Mouse (Mus musculus): ENCODE data around the gene Notch1. TPM values are rescaled to one million over a fixed set of nuclear protein-coding genes. Genes with fewer than 3 reads are reported as not detected.

Notch1 gene
- polyA plus RNA-seq, 1 experiment from 2014 or later = 13.7 TPM

DNA sequence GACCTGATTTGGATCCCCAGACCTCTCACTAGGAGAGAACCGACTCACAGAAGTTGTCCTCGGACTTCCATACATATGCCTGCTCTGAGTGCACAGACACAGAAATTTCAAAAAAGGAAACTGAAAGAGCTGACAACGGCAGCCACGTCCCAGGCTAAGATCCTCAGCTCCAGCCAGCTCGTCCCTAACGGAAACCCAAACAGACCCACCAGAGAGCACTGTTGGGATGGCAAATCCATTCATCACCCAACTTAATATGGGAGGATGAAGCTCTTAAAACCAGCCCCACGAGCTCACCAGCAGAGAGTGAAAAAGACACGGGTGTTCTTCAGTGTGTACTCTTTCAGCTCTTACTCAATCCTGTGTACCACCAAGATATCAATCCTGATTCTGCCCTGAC lies 17.8 kb downstream of the Notch1 start:
- ATAC-seq (ENCODE audit: insufficient number of reproducible peaks, insufficient read depth, low FRiP score, low TSS enrichment, low read depth) = no peak
- WGBS = 84% methylated on average over 8 of the region's 8 CpGs
- H3K9me3 ChIP-seq = no peaks in the 10 kb centered on the region
- H3K27ac ChIP-seq = no peak overlapping the region
- no peak overlapping the region for H3K9ac ChIP-seq (replicated peaks)
- H3K27me3 ChIP-seq = no peaks in the 10 kb centered on the region; the same call in 1 of the 2 replicates
- H3K4me3 ChIP-seq (replicated peaks) = no peak overlapping the region
- peaks cover 75% of the 10 kb centered on the region for H3K4me1 ChIP-seq (replicated peaks)
- peaks cover 4% of the 10 kb centered on the region; the same call in 1 of the 2 replicates for H3K36me3 ChIP-seq
- no peak overlapping the region for H3K4me2 ChIP-seq

DNA sequence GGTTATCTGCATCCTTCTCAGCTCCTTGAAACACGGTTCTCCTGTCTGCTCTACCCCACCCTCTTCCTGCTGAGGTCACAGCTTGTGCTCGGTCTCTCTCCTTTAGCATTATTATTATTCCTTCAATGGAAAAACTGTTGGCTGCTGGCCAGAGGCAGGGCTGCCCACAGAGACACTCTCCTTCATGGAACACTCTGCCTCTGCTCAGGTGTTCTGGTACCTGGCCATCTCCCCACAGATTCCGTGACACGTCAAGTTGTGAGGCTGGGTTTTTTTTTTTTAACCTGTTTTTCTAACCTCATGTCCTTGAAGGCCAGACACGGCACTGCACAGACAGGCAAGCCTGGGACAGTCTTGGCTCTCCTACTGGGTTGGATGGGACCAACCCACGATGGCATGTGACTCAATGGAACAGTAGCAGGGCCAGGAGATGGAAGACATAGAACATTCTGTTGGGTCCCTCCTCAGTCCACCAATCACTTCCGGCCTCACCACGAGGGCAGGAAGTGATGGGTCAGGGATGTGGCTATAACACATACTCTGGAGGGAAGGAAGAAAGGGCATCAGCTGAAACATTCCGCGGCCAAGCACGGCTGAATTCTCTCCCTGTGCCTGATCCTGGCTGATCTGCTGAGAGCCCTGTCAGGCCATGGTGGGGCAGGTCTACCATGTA lies 18.5 kb downstream of the Notch1 start:
- Histone ChIP-seq H3K4me2 (no peak overlapping the region), H3K4me1 (replicated peaks) (peaks cover 82% of the 10 kb centered on the region)

DNA sequence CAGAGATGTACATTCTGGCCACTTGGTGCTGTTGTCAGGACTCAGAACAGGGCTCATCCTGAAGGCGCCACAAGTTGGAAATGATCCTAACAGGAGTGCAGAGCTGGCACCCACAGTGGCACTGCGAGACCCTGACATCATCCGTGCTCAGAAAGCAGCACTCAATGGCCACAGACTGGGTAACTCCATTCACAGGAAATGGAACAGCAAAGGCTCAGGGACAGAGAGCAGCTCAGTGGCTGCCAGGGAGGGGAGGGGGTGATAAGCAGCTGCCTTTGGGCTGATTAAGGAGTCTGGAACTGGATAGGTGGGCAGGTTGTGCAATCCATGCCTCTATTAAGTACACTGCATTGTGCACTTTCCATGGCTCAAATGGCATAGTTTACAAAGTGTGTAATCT lies 20.0 kb downstream of the Notch1 start:
- ATAC-seq (ENCODE audit: insufficient number of reproducible peaks, insufficient read depth, low FRiP score, low TSS enrichment, low read depth) = no peak
- no peaks in the 10 kb centered on the region for H3K9me3 ChIP-seq
- no peak overlapping the region for H3K4me3 ChIP-seq (replicated peaks)
- H3K27ac ChIP-seq = no peak overlapping the region
- no peak overlapping the region for H3K9ac ChIP-seq (replicated peaks)
- H3K4me2 ChIP-seq = no peak overlapping the region
- H3K27me3 ChIP-seq = no peaks in the 10 kb centered on the region
- H3K36me3 ChIP-seq = peaks cover 4% of the 10 kb centered on the region; the same call in 1 of the 2 replicates
- peaks cover 89% of the 10 kb centered on the region for H3K4me1 ChIP-seq (replicated peaks)
- 77% methylated on average over 3 of the region's 3 CpGs for WGBS

More for the DNA sequence above, 18.5 kb downstream of the Notch1 start:
- Histone ChIP-seq H3K9me3 (no peaks in the 10 kb centered on the region), H3K36me3 (peaks cover 4% of the 10 kb centered on the region; the same call in 1 of the 2 replicates), H3K9ac (replicated peaks) (no peak overlapping the region), H3K27ac (no peak overlapping the region), H3K4me3 (replicated peaks) (no peak overlapping the region), H3K27me3 (no peaks in the 10 kb centered on the region; the same call in 1 of the 2 replicates)
- WGBS = 74% methylated on average over 11 of the region's 11 CpGs
- ATAC-seq (ENCODE audit: insufficient number of reproducible peaks, insufficient read depth, low FRiP score, low TSS enrichment, low read depth) = no peak

DNA sequence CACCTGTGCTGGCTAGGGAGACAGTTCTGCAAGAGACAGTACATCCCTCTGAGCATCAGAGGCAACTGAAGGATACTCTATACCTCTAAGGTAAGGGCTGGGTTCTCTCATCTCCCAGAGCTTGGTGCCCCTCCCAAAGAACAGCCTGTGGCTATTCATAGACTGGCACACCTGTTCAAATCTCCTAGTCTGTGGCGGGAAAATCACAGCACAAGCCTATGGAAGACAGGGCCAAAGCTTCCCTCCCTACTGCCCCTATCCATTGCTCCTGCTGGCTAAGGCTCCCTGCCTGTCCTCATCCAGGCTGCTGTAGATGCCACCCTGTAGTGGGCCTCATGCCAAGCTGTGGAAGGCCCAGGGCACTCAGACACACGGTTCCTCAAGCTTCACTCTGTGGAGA lies 20.8 kb downstream of the Notch1 start:
- no peak overlapping the region for H3K4me2 ChIP-seq
- WGBS = 85% methylated on average over 2 of the region's 2 CpGs
- H3K9ac ChIP-seq (replicated peaks) = no peak overlapping the region
- ATAC-seq (ENCODE audit: insufficient number of reproducible peaks, insufficient read depth, low FRiP score, low TSS enrichment, low read depth) = no peak
- no peaks in the 10 kb centered on the region for H3K9me3 ChIP-seq
- H3K27me3 ChIP-seq = no peaks in the 10 kb centered on the region
- H3K4me3 ChIP-seq (replicated peaks) = no peak overlapping the region
- H3K4me1 ChIP-seq (replicated peaks) = peaks cover 89% of the 10 kb centered on the region
- peak overlapping the region; percentile 92 for H3K27ac ChIP-seq
- peaks cover 4% of the 10 kb centered on the region; the same call in 1 of the 2 replicates for H3K36me3 ChIP-seq

DNA sequence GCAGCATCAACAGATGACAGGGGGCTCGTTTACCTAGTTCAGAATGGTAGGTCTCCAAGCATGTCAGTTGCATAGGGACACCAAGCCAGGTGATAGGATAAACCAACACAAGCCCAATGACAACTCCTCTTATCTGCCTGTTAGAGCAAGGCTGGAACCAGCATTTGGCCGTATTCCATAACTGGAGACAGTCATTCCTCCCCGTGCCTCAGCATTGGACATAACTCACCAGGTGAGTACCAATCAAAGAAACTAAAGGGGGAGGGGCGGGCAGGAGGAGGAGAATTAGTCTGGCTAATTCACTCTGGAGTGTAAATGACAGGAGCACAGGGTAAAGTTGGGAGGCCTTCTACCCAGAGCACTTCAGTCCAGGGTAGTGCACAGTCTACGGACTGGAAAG lies 21.5 kb downstream of the Notch1 start:
- Histone ChIP-seq H3K9me3 (no peaks in the 10 kb centered on the region), H3K4me1 (replicated peaks) (peaks cover 89% of the 10 kb centered on the region), H3K27ac (peak overlapping the region; percentile 92), H3K4me3 (replicated peaks) (no peak overlapping the region), H3K36me3 (peaks cover 4% of the 10 kb centered on the region; the same call in 1 of the 2 replicates), H3K9ac (replicated peaks) (no peak overlapping the region), H3K27me3 (no peaks in the 10 kb centered on the region), H3K4me2 (peak overlapping the region; percentile 37; the same call in 1 of the 2 replicates)
- no peak for ATAC-seq (ENCODE audit: insufficient number of reproducible peaks, insufficient read depth, low FRiP score, low TSS enrichment, low read depth)
- 51% methylated on average over 5 of the region's 5 CpGs for WGBS

DNA sequence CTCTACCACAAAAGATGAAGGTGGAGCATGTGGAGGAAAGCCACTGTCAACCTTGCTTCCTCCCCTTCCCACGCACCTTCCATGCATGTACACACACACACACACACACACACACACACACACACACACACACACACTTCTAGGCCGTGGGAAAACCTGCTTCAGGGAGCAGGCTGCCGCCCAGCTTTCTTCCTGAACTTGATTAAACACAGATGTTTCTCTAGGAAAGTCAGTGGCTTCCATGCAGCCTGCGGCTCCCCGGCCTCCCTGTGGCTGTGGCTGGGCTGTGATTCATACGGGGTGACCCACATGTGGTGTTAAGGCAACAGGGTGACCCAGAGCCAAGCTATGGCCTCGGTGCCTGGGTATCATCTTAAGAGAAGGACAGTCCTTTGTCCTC lies 22.1 kb downstream of the Notch1 start:
- Histone ChIP-seq H3K9me3 (no peaks in the 10 kb centered on the region), H3K4me1 (replicated peaks) (peaks cover 91% of the 10 kb centered on the region), H3K27ac (peak overlapping the region; percentile 92), H3K9ac (replicated peaks) (no peak overlapping the region), H3K4me2 (peak overlapping the region; percentile 37), H3K36me3 (peaks cover 4% of the 10 kb centered on the region; the same call in 1 of the 2 replicates), H3K4me3 (replicated peaks) (no peak overlapping the region), H3K27me3 (no peaks in the 10 kb centered on the region)
- ATAC-seq (ENCODE audit: insufficient number of reproducible peaks, insufficient read depth, low FRiP score, low TSS enrichment, low read depth) = peak; percentile 63
- WGBS = 9% methylated on average over 7 of the region's 7 CpGs

DNA sequence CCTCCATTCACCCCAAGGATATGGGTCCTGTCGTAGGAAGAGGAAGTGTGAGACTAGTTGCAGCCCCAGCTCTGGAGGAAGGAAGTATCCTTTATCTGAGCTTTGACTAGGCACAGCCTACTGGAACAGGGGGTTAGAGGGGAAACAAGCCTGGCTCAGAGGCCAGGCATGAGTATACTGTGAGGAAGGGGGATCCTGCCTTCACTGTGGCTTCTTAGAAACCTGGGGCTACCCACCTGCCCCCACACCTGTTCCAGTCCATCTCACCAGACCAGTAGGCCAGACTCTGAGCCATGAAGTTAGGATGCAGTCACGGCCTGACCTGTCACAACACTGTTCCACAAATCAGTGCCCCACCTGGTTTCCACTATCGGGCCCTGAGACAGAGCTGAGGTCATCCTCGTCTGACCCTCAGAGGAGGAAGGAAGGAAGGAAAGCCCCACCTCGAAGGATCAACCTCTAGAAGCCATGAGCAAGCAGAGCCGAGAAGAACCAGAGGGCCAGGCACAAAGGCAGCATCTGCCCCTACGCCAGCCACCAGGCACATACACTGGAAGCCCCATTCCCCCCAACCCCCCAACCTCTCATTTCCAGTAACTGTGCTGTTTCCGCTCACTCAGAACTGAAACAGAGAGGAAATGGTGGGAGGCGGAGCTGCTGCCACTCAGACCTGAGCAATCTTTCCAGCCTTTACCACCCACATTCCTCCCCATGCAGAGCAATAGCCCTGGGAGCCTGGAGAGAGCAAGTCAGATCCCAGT lies 23.3 kb downstream of the Notch1 start:
- Histone ChIP-seq H3K36me3 (0 out of 2 replicates have a peak, but pooled peaks cover 4% of the 10 kb centered on the region), H3K4me3 (replicated peaks) (no peak overlapping the region), H3K9ac (replicated peaks) (no peak overlapping the region; the same call in 1 of the 2 replicates), H3K4me2 (peak overlapping the region; percentile 37), H3K27me3 (no peaks in the 10 kb centered on the region), H3K27ac (peak overlapping the region; percentile 92), H3K9me3 (no peaks in the 10 kb centered on the region), H3K4me1 (replicated peaks) (peaks cover 100% of the 10 kb centered on the region)
- no peak for ATAC-seq (ENCODE audit: insufficient number of reproducible peaks, insufficient read depth, low FRiP score, low TSS enrichment, low read depth)
- WGBS = 17% methylated on average over 9 of the region's 9 CpGs

DNA sequence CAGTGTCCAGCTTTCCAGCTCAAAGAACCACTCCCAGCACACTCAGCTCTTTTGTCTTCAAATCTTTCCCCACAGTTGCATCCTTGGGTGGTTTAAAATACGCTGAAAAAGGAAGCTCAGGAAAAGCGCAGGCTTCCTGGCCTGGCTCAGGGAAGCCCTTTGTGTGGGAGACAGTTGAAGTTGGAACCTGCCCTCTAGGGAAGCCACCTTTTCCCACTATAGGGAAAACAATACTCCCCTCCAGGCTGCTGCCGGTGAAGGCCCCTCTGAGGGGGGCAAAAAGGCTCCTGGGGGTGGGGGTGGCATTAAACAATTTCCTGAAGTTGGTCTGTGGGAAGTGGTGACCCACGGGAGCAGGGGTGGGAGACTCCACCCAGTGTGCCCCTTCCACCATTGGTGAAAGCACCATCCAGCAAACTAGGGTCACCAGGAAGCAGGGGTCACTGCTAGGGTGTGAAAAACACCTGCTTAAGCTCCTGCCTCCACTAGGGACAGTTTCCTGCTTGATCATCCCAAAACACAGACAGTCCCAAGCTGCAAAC lies 25.6 kb downstream of the Notch1 start:
- Histone ChIP-seq H3K9ac (replicated peaks) (0 out of 2 replicates have a peak overlapping the region, but pooled peaks have one; percentile 8), H3K4me3 (replicated peaks) (no peak overlapping the region)

DNA sequence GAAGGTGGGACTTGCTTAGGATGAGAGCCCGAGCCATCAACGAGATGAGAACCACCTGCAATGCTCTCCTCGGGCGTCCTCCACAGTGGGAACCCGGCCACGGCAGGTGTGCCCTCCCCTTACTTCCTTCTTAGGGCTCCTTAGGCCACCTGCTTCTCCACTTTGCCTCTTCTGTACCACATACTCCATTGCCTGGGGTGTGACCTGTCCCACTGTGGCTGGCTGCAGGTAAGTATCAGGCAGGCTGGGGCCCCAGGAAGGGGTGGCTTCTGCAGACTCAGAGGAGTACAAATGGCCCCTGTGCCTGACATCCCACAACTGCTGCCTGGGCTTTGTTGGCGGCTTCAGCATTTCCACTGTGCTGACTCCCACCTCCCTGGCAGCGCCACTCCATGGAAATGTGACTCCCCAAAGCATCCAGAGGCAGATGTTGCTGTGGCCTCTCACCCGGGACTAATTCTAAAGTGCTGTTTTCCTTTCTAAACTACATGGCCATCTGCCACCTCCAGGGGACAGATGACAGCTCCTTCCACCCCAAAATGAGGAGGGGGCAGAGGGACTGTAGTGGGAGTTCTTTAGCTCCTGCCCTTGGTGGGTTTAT lies 27.8 kb downstream of the Notch1 start:
- Histone ChIP-seq H3K4me2 (peak overlapping the region; percentile 26; the same call in 1 of the 2 replicates), H3K9me3 (no peaks in the 10 kb centered on the region), H3K9ac (replicated peaks) (no peak overlapping the region; the same call in 1 of the 2 replicates), H3K27me3 (no peaks in the 10 kb centered on the region), H3K27ac (peak overlapping the region; percentile 80), H3K4me1 (replicated peaks) (peaks cover 88% of the 10 kb centered on the region), H3K4me3 (replicated peaks) (no peak overlapping the region), H3K36me3 (peaks cover 17% of the 10 kb centered on the region)
- 46% methylated on average over 9 of the region's 9 CpGs for whole genome bisulfite sequencing
- no peak for ATAC-seq (ENCODE audit: insufficient number of reproducible peaks, insufficient read depth, low FRiP score, low TSS enrichment, low read depth)

More for the DNA sequence above, 25.6 kb downstream of the Notch1 start:
- Histone ChIP-seq H3K4me2 (no peak overlapping the region), H3K36me3 (no peaks in the 10 kb centered on the region), H3K27ac (peak overlapping the region; percentile 70; the same call in 1 of the 2 replicates), H3K4me1 (replicated peaks) (peaks cover 100% of the 10 kb centered on the region), H3K9me3 (no peaks in the 10 kb centered on the region), H3K27me3 (no peaks in the 10 kb centered on the region)
- 47% methylated on average over 4 of the region's 4 CpGs for WGBS
- no peak for ATAC-seq (ENCODE audit: insufficient number of reproducible peaks, insufficient read depth, low FRiP score, low TSS enrichment, low read depth)

DNA sequence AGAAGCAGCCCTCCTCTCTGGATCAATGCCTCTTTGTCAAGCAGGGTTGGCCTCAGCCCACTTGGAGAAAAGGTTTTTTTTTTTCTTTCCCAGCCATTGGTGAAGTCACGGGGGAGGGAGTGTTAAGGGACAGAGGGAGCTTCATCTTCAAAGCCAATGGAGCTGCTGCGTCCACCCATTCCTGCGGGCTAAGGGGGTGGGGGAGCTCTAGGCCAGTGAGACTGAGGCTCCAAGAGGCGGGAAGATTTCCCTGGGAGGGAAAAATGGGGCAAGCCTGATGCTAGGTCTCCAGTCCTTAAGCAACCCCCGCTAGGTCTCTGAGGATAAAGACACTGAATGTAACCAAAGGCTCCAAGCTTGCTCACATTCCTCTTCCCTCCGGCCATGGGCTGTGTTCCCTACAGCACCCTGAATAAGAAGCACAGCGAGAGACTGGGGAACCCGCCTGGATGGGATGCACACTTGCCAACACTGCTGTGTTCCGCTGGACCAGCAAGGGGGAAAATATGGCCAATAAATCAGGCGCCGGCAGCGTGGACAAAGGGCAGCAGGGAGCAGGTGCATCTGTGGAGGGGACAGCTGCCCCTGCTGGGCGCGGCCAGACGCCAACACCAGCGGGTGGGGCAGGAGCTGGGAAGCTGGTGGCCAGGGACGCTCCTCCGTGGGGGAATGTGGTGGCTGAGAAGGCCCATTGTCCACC lies 29.0 kb downstream of the Notch1 start:
- ATAC-seq (ENCODE audit: insufficient number of reproducible peaks, insufficient read depth, low FRiP score, low TSS enrichment, low read depth) = no peak
- Histone ChIP-seq H3K27me3 (no peaks in the 10 kb centered on the region), H3K9ac (replicated peaks) (0 out of 2 replicates have a peak overlapping the region, but pooled peaks have one; percentile 27), H3K27ac (peak overlapping the region; percentile 80), H3K9me3 (no peaks in the 10 kb centered on the region), H3K4me2 (peak overlapping the region; percentile 30), H3K4me1 (replicated peaks) (peaks cover 87% of the 10 kb centered on the region), H3K4me3 (replicated peaks) (no peak overlapping the region), H3K36me3 (peaks cover 24% of the 10 kb centered on the region)
- 30% methylated on average over 18 of the region's 18 CpGs for WGBS
